Mouse (Mus musculus): Measurements from ENCODE around the gene Pglyrp1. TPM values are rescaled to one million over a fixed set of nuclear protein-coding genes. Genes with fewer than 3 reads are reported as not detected.

Gene Pglyrp1
- polyA plus RNA-seq, 1 experiment from 2014 or later, result 1.4 TPM

DNA sequence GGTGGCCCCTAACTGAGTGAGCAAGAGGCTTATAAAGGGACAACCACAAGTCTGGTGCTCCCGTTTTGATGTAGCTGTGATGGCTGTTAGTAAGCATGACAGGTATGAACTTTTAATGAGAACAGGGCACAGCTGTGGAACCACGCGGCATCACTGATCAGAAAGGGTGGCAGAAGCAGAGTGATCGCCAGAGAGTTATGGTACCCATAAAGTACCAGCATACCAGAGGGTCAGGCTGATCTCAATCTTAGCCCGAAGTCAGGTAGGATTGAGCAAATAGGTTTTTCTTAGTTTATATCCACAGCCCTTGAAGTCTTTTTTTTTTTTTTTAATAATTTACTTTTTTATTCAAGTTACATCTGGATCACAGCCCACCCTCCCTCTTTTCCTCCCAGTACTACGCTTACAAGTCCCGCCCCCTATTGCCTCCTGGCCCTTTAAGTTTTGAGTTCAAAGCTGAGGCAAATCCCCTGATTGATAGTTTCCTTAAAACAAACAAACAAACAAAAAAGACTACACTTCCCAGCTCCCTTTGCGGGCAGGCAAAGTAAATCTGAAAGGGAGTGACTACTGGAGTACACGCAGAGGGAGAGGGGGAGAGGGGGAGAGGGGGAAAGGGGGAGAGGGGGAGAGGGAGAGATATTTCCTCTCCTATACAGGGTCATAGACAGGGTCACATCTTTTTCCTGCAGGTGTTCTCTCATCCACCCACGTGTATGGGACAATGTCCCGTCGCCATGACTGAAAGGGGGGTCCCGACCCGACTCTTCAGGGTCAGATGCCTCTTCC, 1.1 kb downstream of the Pglyrp1 start:
- 29% methylated on average over 14 of the region's 14 CpGs for WGBS (ENCODE audit: missing documents)
- no peaks in the 10 kb centered on the region for H3K36me3 ChIP-seq (ENCODE audit: inconsistent target)
- no peak overlapping the region for H3K27ac ChIP-seq
- H3K4me3 ChIP-seq (ENCODE audit: inconsistent target), result no peak overlapping the region
- no peaks in the 10 kb centered on the region for H3K79me2 ChIP-seq (ENCODE audit: inconsistent target)

DNA sequence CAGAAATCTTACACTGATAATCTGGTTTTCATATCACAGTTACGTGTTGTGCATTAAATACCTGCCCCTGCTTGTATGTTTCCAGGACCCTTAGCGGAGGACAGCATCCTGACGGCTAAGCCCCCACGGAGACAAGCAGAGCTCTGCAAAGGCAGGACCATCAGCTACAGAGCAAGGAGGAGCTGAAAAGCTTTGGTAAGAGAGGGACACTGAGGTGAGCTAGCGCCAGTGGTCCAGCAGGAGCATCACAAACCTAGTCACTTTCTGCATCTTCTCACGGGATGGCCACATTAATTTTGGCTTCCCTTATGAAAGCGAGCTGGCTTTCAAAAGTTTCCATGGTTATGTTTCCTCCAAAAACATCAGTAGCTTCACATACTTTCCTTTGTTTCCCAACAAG, 1.7 kb downstream of the Pglyrp1 start:
- WGBS (ENCODE audit: missing documents), result 9% methylated on average over 7 of the region's 7 CpGs
- Histone ChIP-seq H3K27ac (no peak overlapping the region), H3K79me2 (ENCODE audit: inconsistent target) (no peaks in the 10 kb centered on the region), H3K36me3 (ENCODE audit: inconsistent target) (no peaks in the 10 kb centered on the region), H3K4me3 (ENCODE audit: inconsistent target) (no peak overlapping the region)

DNA sequence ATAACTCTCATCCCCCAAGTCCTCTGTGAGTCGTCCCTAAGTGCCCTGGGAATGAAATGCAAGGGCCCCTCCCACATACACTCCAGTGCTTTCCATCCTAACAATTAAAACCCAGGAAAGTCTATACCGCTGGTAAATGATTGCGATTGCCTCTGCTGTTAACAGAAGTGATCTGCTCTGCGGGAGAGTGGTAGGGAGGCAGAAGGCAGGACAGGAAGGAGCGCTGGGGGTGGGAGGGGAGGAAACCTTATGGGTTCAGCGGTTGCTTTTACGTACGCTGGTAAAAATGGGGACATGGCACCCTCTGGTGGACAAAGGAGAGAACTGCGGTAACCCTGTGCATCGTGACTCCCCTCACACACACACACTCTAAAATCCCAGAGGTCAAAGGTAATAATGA, 2.1 kb downstream of the Pglyrp1 start:
- WGBS (ENCODE audit: missing documents), result under 1% methylated on average over 10 of the region's 10 CpGs
- Histone ChIP-seq H3K27ac (no peak overlapping the region), H3K36me3 (ENCODE audit: inconsistent target) (no peaks in the 10 kb centered on the region), H3K4me3 (ENCODE audit: inconsistent target) (no peak overlapping the region), H3K79me2 (ENCODE audit: inconsistent target) (no peaks in the 10 kb centered on the region)

GRCm38 (mm10) chr7:18875372-18875771, 4.2 kb downstream of the Pglyrp1 start:
- no peak overlapping the region for H3K4me3 ChIP-seq (ENCODE audit: inconsistent target)
- no peaks in the 10 kb centered on the region for H3K36me3 ChIP-seq (ENCODE audit: inconsistent target)
- H3K27ac ChIP-seq, result no peak overlapping the region
- H3K79me2 ChIP-seq (ENCODE audit: inconsistent target), result no peaks in the 10 kb centered on the region
- 82% methylated on average over 4 of the region's 5 CpGs for WGBS (ENCODE audit: missing documents)

DNA sequence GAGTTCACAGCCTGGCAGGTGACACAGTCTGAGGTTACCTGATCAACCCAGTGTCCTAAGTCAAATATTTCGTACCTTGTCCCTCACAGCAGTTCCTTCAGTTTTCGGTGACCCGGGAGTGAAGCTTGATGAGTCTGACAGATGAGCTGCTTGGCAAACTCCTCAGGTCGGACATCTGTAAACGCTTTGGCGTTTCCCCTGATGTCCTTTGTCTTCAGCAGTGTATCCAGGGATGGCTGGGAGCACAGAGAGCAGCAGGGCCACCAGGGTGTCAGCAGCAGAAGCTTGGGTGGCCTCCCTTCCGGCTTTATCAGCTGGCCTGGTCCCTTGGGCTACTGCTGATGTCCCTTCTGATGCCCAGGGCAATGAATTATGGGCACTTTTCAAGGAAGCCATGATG, 7.6 kb downstream of the Pglyrp1 start:
- no peak overlapping the region for H3K27ac ChIP-seq
- 91% methylated on average over 7 of the region's 7 CpGs for WGBS (ENCODE audit: missing documents)
- H3K79me2 ChIP-seq (ENCODE audit: inconsistent target), result no peaks in the 10 kb centered on the region
- no peaks in the 10 kb centered on the region for H3K36me3 ChIP-seq (ENCODE audit: inconsistent target)
- H3K4me3 ChIP-seq (ENCODE audit: inconsistent target), result no peak overlapping the region

DNA sequence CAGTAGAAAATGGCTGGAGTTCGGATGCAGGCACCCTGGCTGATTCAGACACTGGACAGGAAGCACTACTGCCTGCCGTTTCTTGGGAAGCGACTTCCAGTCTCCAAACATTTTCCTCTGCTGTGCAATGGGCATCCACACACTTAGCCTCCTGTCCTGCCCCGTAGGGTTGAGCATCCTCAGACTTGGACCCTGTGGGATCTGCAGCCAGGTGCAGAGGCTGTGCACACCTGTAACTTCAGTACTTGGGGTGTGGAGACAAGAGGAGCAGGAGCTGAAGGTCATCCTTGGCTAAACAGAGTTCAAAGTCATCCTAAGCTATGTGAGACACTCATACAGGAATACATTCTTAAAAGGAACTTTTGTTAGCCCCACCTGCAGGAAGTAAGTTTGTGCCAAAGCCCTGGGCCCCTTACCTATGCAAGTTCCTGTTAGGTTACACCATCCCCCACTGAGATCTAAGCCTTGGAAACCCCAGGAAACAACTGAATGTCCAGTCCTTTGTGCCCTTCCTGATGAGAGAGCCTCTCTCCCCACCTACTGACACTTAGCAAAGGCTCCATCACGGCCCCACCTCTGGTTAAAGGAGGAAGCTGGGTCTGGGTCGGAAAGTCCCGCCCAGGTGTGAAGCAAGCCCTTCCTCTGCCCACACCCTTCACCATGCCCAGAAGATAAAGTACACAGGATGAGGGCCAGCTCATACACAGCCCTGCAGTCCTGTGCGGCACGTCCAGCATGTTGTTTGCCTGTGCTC, 13.0 kb downstream of the Pglyrp1 start:
- H3K27ac ChIP-seq, result no peak overlapping the region
- WGBS (ENCODE audit: missing documents), result 45% methylated on average over 9 of the region's 9 CpGs
- no peaks in the 10 kb centered on the region for H3K79me2 ChIP-seq (ENCODE audit: inconsistent target)
- no peak overlapping the region for H3K4me3 ChIP-seq (ENCODE audit: inconsistent target)
- H3K36me3 ChIP-seq (ENCODE audit: inconsistent target), result no peaks in the 10 kb centered on the region

DNA sequence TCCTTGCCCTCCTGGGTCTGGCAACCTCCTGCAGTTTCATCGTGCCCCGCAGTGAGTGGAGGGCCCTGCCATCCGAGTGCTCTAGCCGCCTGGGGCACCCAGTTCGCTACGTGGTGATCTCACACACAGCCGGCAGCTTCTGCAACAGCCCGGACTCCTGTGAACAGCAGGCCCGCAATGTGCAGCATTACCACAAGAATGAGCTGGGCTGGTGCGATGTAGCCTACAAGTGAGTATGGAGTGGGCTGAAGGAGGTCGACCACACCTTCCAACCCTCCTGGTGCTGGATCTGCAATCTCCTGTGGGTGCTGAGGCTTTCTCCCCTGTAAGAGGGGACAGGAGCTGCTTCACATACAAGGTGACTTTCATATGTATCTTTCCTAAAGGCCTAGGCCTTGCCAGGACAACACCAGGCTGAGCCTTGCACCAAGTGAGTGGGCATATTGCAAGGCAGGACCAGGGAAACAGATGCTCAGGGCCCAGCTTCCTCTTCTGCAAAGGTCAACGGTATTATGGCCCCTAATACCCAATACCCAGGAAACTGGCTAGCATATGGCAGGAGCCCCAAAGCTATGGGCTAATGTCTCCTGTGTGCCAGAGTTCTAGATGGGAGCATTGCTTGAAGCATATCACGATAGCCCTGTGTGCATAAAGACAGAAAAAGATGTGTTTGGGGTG, 13.8 kb downstream of the Pglyrp1 start:
- no peaks in the 10 kb centered on the region for H3K36me3 ChIP-seq (ENCODE audit: inconsistent target)
- H3K4me3 ChIP-seq (ENCODE audit: inconsistent target), result no peak overlapping the region
- 20% methylated on average over 13 of the region's 13 CpGs for WGBS (ENCODE audit: missing documents)
- no peaks in the 10 kb centered on the region for H3K79me2 ChIP-seq (ENCODE audit: inconsistent target)
- H3K27ac ChIP-seq, result no peak overlapping the region

DNA sequence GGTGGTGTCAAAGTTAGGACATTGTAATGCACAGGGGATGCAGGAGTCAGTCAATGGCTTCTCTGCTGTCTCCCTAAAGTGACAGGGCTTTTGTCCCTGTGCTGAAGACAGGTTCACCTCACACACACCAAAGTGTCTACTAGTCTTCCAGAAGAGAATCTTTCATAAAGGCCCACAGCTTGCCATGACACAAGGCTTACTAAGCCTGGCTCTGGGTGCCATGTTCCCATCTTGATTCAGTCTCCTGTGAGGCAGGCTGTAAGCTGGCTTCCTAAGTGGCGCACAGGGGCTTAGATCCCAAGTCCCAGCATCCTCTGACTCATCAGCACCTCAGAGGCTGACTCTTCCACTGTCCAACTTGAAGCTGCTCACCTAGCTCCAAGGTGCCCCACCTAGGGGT, 15.8 kb downstream of the Pglyrp1 start:
- WGBS (ENCODE audit: missing documents), result 100% methylated on average over 1 of the region's 1 CpGs
- H3K4me3 ChIP-seq (ENCODE audit: inconsistent target), result no peak overlapping the region
- no peaks in the 10 kb centered on the region for H3K79me2 ChIP-seq (ENCODE audit: inconsistent target)
- no peak overlapping the region for H3K27ac ChIP-seq
- no peaks in the 10 kb centered on the region for H3K36me3 ChIP-seq (ENCODE audit: inconsistent target)

DNA sequence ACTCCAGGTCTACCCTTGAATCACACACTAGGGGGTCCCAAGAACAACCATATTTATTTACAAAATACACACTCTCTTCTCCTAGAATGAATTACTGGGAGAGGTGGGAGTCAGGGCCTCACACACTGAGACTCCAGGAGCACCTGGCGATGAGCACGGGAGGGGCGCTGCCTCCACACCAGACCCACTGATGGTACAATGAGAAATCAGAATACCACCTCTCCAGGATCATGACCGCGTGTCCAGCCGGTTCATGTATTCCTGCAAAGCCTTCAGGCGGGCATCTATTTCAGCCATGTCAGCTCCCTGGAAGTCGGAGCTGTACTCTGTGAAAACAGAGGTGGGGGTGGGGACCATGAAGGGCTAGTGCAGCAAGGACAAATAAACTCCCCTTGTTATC, 19.7 kb downstream of the Pglyrp1 start:
- no peaks in the 10 kb centered on the region for H3K36me3 ChIP-seq (ENCODE audit: inconsistent target)
- WGBS (ENCODE audit: missing documents), result 96% methylated on average over 8 of the region's 8 CpGs

GRCm38 (mm10) chr7:18891872-18892599, 20.9 kb downstream of the Pglyrp1 start:
- no peak overlapping the region for H3K27ac ChIP-seq
- no peaks in the 10 kb centered on the region for H3K36me3 ChIP-seq (ENCODE audit: inconsistent target)
- no peaks in the 10 kb centered on the region for H3K79me2 ChIP-seq (ENCODE audit: inconsistent target)
- 20% methylated on average over 33 of the region's 33 CpGs for WGBS (ENCODE audit: missing documents)
- no peak overlapping the region for H3K4me3 ChIP-seq (ENCODE audit: inconsistent target)

More for the DNA sequence above, 19.7 kb downstream of the Pglyrp1 start:
- Histone ChIP-seq H3K79me2 (ENCODE audit: inconsistent target) (no peaks in the 10 kb centered on the region), H3K4me3 (ENCODE audit: inconsistent target) (no peak overlapping the region), H3K27ac (no peak overlapping the region)

- no peaks in the 10 kb centered on the region for H3K36me3 ChIP-seq (ENCODE audit: inconsistent target)
- no peak overlapping the region for H3K4me3 ChIP-seq (ENCODE audit: inconsistent target)
- H3K79me2 ChIP-seq (ENCODE audit: inconsistent target), result no peaks in the 10 kb centered on the region
- H3K27ac ChIP-seq, result no peak overlapping the region
- 58% methylated on average over 25 of the region's 27 CpGs for WGBS (ENCODE audit: missing documents)
Measured at GRCm38 (mm10) chr7:18893009-18893408, 21.9 kb downstream of the Pglyrp1 start.

GRCm38 (mm10) chr7:18893651-18894430, 22.7 kb downstream of the Pglyrp1 start:
- no peaks in the 10 kb centered on the region for H3K79me2 ChIP-seq (ENCODE audit: inconsistent target)
- H3K4me3 ChIP-seq (ENCODE audit: inconsistent target), result no peak overlapping the region
- 24% methylated on average over 39 of the region's 41 CpGs for WGBS (ENCODE audit: missing documents)
- no peak overlapping the region for H3K27ac ChIP-seq
- no peaks in the 10 kb centered on the region for H3K36me3 ChIP-seq (ENCODE audit: inconsistent target)

DNA sequence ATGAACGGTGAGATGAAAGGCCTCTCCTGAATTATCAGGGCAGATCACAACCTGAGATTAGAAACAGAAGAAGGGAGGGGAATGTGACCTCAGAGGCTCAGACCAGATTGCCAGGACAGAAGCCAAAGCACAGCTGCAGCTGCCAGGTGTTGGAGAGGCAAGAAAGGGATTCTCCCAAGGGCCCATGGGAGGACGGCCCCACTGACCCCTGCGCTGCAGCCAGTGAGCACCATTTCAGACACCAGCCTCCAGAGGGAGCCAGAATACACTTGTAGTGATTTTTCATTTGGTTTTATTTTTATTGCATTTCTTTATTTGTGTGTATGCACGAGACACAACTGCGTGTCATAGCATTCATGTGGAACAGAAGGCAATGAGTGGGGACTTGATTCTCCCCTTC, 25.4 kb downstream of the Pglyrp1 start:
- Histone ChIP-seq H3K4me3 (ENCODE audit: inconsistent target) (no peak overlapping the region), H3K27ac (no peak overlapping the region), H3K79me2 (ENCODE audit: inconsistent target) (no peaks in the 10 kb centered on the region), H3K36me3 (ENCODE audit: inconsistent target) (no peaks in the 10 kb centered on the region)
- WGBS (ENCODE audit: missing documents), result 81% methylated on average over 5 of the region's 5 CpGs

DNA sequence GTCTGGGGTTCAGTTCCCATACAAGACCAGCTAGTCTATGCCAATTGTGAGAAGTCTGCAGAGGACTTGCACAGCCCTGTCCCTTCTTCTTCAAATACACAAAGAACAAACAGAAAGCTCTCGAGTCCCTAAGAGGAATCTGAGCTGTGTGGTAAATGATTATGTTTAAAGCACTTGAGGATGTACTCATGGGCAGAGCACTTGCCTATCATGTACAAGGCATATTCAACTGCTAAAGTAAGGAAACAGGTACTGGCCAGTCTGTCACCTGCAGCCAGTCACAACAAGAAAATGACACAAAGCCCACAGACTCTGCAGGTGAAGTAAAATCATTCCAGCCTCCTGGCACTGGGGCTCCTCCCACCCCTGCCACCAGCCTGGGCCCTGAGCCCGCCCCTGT, 29.4 kb downstream of the Pglyrp1 start:
- 90% methylated on average over 2 of the region's 2 CpGs for WGBS (ENCODE audit: missing documents)
- no peak overlapping the region for H3K27ac ChIP-seq
- H3K79me2 ChIP-seq (ENCODE audit: inconsistent target), result no peaks in the 10 kb centered on the region; the same call in 1 of the 2 replicates
- H3K4me3 ChIP-seq (ENCODE audit: inconsistent target), result no peak overlapping the region
- no peaks in the 10 kb centered on the region for H3K36me3 ChIP-seq (ENCODE audit: inconsistent target)
